Mouse (Mus musculus): Measurements from ENCODE around the gene Srd5a1. TPM values are rescaled to one million over a fixed set of nuclear protein-coding genes. Genes with fewer than 3 reads are reported as not detected.

Srd5a1 gene
- polyA plus RNA-seq, 1 experiment: 20.9 TPM

GRCm38 (mm10) chr13:69531431-69531830 is 79.8 kb downstream of the Srd5a1 start:
- TF ChIP-seq CTCF (IDR thresholded peaks at IDR 0.05; ENCODE audit: extremely low read depth, insufficient read length, insufficient replicate concordance, low read depth, low read length) (no peak), POLR2A (IDR thresholded peaks at IDR 0.05; ENCODE audit: low read depth, low read length) (no peak)
- Histone ChIP-seq H3K27me3 (ENCODE audit: control insufficient read depth, insufficient read depth, low read length) (no peaks in the 10 kb centered on the region), H3K27ac (ENCODE audit: insufficient read depth, low read depth, low read length) (no peak overlapping the region), H3K4me3 (ENCODE audit: low read depth, low read length) (peak overlapping the region; percentile 16), H3K4me1 (ENCODE audit: control insufficient read depth, insufficient read depth, insufficient read length, low read length) (peaks cover 27% of the 10 kb centered on the region; the same call in 1 of the 2 replicates), H3K36me3 (ENCODE audit: control insufficient read depth, insufficient read depth, low read length) (no peaks in the 10 kb centered on the region)
- WGBS: 31% methylated on average over 6 of the region's 6 CpGs

- Histone ChIP-seq H3K27me3 (ENCODE audit: control insufficient read depth, insufficient read depth, low read length) (no peaks in the 10 kb centered on the region), H3K4me3 (ENCODE audit: low read depth, low read length) (no peak overlapping the region), H3K4me1 (ENCODE audit: control insufficient read depth, insufficient read depth, insufficient read length, low read length) (peaks cover 27% of the 10 kb centered on the region; the same call in 1 of the 2 replicates), H3K27ac (ENCODE audit: insufficient read depth, low read depth, low read length) (no peak overlapping the region), H3K36me3 (ENCODE audit: control insufficient read depth, insufficient read depth, low read length) (no peaks in the 10 kb centered on the region)
- TF ChIP-seq CTCF (IDR thresholded peaks at IDR 0.05; ENCODE audit: extremely low read depth, insufficient read length, insufficient replicate concordance, low read depth, low read length) (no peak), POLR2A (IDR thresholded peaks at IDR 0.05; ENCODE audit: low read depth, low read length) (no peak)
- 62% methylated on average over 6 of the region's 6 CpGs for WGBS
These were observed 80.3 kb downstream of the Srd5a1 start for GRCm38 (mm10) chr13:69530951-69531350.

DNA sequence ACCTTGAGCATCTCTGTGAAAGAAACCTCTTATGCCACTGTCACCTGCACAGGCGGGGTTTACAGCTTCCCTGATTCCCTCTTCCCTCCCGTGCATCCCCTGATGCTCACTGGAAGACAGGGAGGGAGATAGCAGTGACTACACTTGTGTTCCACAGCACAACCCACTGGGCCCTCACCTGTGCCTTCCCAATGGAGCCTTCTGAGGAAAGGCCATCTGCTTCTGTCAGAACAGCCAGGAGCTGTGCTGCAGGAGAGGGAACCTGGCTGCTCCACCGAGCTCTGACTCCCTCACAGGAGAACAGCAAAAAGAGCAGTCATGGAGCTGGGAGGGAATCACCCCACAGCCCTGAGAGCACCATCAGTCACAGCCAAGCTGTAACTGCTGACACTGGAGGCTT is 81.1 kb downstream of the Srd5a1 start:
- Histone ChIP-seq H3K4me3 (ENCODE audit: low read depth, low read length) (no peak overlapping the region), H3K4me1 (ENCODE audit: control insufficient read depth, insufficient read depth, insufficient read length, low read length) (peaks cover 27% of the 10 kb centered on the region), H3K27me3 (ENCODE audit: control insufficient read depth, insufficient read depth, low read length) (no peaks in the 10 kb centered on the region), H3K36me3 (ENCODE audit: control insufficient read depth, insufficient read depth, low read length) (no peaks in the 10 kb centered on the region), H3K27ac (ENCODE audit: insufficient read depth, low read depth, low read length) (no peak overlapping the region)
- no peak for TF ChIP-seq POLR2A (IDR thresholded peaks at IDR 0.05; ENCODE audit: low read depth, low read length)
- no peak for TF ChIP-seq CTCF (IDR thresholded peaks at IDR 0.05; ENCODE audit: extremely low read depth, insufficient read length, insufficient replicate concordance, low read depth, low read length)
- 66% methylated on average over 3 of the region's 3 CpGs for WGBS

DNA sequence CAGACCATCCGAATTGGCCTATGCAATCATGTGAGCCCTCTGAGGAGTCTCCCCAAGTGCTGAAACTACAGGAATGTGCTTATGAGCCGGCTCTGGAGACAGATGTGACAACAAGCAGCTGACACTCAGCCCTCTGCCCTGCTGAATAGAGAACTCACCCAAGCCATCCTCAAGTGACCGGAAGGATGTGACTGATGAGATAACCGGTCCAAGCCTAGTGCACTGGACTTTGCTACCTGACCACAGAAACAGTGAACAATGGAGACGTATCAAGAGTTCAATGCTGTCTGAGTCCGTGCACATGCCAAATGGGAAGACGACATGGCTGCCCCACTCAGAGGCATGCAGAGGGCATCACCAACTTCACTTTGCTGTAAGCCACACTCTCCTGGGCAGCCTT is 82.7 kb downstream of the Srd5a1 start:
- H3K4me1 ChIP-seq (ENCODE audit: control insufficient read depth, insufficient read depth, insufficient read length, low read length): peaks cover 27% of the 10 kb centered on the region
- TF ChIP-seq POLR2A (IDR thresholded peaks at IDR 0.05; ENCODE audit: low read depth, low read length): no peak
- no peak for TF ChIP-seq CTCF (IDR thresholded peaks at IDR 0.05; ENCODE audit: extremely low read depth, insufficient read length, insufficient replicate concordance, low read depth, low read length)
- WGBS: 65% methylated on average over 7 of the region's 7 CpGs
- no peak overlapping the region for H3K4me3 ChIP-seq (ENCODE audit: low read depth, low read length)
- no peaks in the 10 kb centered on the region for H3K27me3 ChIP-seq (ENCODE audit: control insufficient read depth, insufficient read depth, low read length)
- no peak overlapping the region for H3K27ac ChIP-seq (ENCODE audit: insufficient read depth, low read depth, low read length)
- no peaks in the 10 kb centered on the region for H3K36me3 ChIP-seq (ENCODE audit: control insufficient read depth, insufficient read depth, low read length)

- no peak overlapping the region for H3K27ac ChIP-seq (ENCODE audit: insufficient read depth, low read depth, low read length)
- WGBS: 60% methylated on average over 4 of the region's 4 CpGs
- no peaks in the 10 kb centered on the region for H3K27me3 ChIP-seq (ENCODE audit: control insufficient read depth, insufficient read depth, low read length)
- no peak overlapping the region for H3K4me3 ChIP-seq (ENCODE audit: low read depth, low read length)
- no peaks in the 10 kb centered on the region for H3K36me3 ChIP-seq (ENCODE audit: control insufficient read depth, insufficient read depth, low read length)
- H3K4me1 ChIP-seq (ENCODE audit: control insufficient read depth, insufficient read depth, insufficient read length, low read length): peaks cover 12% of the 10 kb centered on the region
- no peak for TF ChIP-seq POLR2A (IDR thresholded peaks at IDR 0.05; ENCODE audit: low read depth, low read length)
- TF ChIP-seq CTCF (IDR thresholded peaks at IDR 0.05; ENCODE audit: extremely low read depth, insufficient read length, insufficient replicate concordance, low read depth, low read length): no peak
These were observed 85.4 kb downstream of the Srd5a1 start for GRCm38 (mm10) chr13:69525867-69526266.

GRCm38 (mm10) chr13:69524158-69524530 is 87.1 kb downstream of the Srd5a1 start:
- WGBS: 72% methylated on average over 2 of the region's 2 CpGs
- Histone ChIP-seq H3K27ac (ENCODE audit: insufficient read depth, low read depth, low read length) (no peak overlapping the region), H3K4me3 (ENCODE audit: low read depth, low read length) (no peak overlapping the region), H3K27me3 (ENCODE audit: control insufficient read depth, insufficient read depth, low read length) (no peaks in the 10 kb centered on the region), H3K4me1 (ENCODE audit: control insufficient read depth, insufficient read depth, insufficient read length, low read length) (peaks cover 9% of the 10 kb centered on the region), H3K36me3 (ENCODE audit: control insufficient read depth, insufficient read depth, low read length) (no peaks in the 10 kb centered on the region)
- no peak for TF ChIP-seq POLR2A (IDR thresholded peaks at IDR 0.05; ENCODE audit: low read depth, low read length)
- no peak for TF ChIP-seq CTCF (IDR thresholded peaks at IDR 0.05; ENCODE audit: extremely low read depth, insufficient read length, insufficient replicate concordance, low read depth, low read length)

Other genes with a start within 250 kb of the Srd5a1 start
- gene Nsun2, start 77.7 kb downstream of the Srd5a1 start, polyA plus RNA-seq (2012; rRNA removed): 21.4 and 26.6 TPM in 2 replicates
- 5.3 and 9.4 TPM in 2 replicates for gene Tent4a, start 76.8 kb downstream of the Srd5a1 start, polyA plus RNA-seq (2012; rRNA removed)
- 0.42 and 0.82 TPM in 2 replicates for gene Ube2ql1, start 128.4 kb upstream of the Srd5a1 start, polyA plus RNA-seq (2012; rRNA removed)
- gene Med10, start 191.0 kb upstream of the Srd5a1 start, polyA plus RNA-seq (2012; rRNA removed): 10.2 and 19.1 TPM in 2 replicates

Measured in small intestine, adult 2 months (tissue).